Mouse (Mus musculus): ENCODE measurements around the gene Zmym1. TPM values are rescaled to one million over a fixed set of nuclear protein-coding genes. Genes with fewer than 3 reads are reported as not detected.
"Not testable (repeated sequence)": the region's sequence is repeated elsewhere in the genome, so short reads cannot be mapped to it uniquely, and the experiment has no call there.

Gene Zmym1
- polyA plus RNA-seq, 1 experiment from 2014 or later, result 6.5 TPM

GRCm38 (mm10) chr4:127015294-127015993, 45.5 kb downstream of the Zmym1 start:
- not testable (repeated sequence) for H3K36me3 ChIP-seq (ENCODE audit: control insufficient read depth, insufficient read depth); H3K27me3 ChIP-seq (replicated peaks; ENCODE audit: control insufficient read depth, insufficient read depth, low read length); H3K4me1 ChIP-seq (replicated peaks; ENCODE audit: control insufficient read depth, insufficient read depth, low read length); H3K9ac ChIP-seq (ENCODE audit: low read depth, low read length); H3K9me3 ChIP-seq (ENCODE audit: control insufficient read depth)
- Histone ChIP-seq H3K4me3 (ENCODE audit: low read depth, low read length) (0 out of 2 replicates have a peak overlapping the region, but pooled peaks have one; percentile 25), H3K4me2 (replicated peaks; ENCODE audit: low read depth) (peak overlapping the region; percentile 33), H3K27ac (ENCODE audit: low read depth, low read length) (peak overlapping the region; percentile 62; the same call in 1 of the 2 replicates)
- WGBS, result 11% methylated on average over 14 of the region's 26 CpGs
- peak; percentile 93 for ATAC-seq
- TF ChIP-seq CTCF (IDR thresholded peaks at IDR 0.05; ENCODE audit: low read depth), result peak; percentile 93

DNA sequence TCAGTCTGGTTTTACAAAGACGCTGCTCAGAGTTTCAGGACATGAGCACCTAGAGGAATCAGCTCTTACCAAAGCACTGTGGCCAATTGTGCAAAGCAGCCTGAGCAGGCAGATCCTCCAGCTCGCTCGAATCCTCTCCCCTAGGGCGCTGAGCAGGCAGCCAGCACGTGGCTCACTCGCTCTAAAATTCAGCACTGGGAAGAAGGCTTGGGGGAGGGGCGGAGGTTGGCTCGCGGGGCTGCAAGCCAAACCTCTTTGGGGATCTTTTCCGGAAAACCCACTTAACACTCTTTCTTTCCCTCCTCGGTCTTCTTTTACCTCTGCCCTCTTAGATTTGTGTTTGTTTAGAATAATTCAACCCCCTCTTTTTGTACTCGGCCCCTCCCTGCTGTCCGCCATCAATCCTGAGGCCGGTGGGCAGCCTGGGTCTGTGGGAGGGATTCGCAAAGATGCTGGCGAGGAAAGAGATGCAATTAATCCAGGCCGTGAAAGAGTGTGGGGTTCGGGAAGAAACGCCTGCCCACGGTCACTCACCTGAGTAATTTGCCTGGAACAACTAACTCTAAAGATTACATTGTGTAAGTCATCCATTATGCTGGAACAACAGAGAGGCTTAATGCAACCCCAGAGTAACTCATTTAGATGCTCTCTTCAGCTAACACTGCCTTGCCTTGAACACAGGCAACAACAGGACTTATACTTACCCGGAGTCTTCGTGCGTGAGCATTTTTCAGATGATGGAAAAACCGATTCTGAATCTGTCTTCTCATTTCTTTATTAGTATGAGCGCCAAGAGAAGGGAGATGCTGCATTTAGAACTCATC, 55.6 kb downstream of the Zmym1 start:
- no peaks in the 10 kb centered on the region for H3K36me3 ChIP-seq (ENCODE audit: control insufficient read depth, insufficient read depth)
- peak overlapping the region; percentile 51 for H3K4me2 ChIP-seq (replicated peaks; ENCODE audit: low read depth)
- no peak overlapping the region for H3K9ac ChIP-seq (ENCODE audit: low read depth, low read length)
- no peaks in the 10 kb centered on the region for H3K9me3 ChIP-seq (ENCODE audit: control insufficient read depth)
- H3K27me3 ChIP-seq (replicated peaks; ENCODE audit: control insufficient read depth, insufficient read depth, low read length), result no peaks in the 10 kb centered on the region
- WGBS, result 19% methylated on average over 25 of the region's 25 CpGs
- H3K4me1 ChIP-seq (replicated peaks; ENCODE audit: control insufficient read depth, insufficient read depth, low read length), result no peaks in the 10 kb centered on the region
- no peak overlapping the region for H3K27ac ChIP-seq (ENCODE audit: low read depth, low read length)
- no peak for ATAC-seq
- no peak for TF ChIP-seq CTCF (IDR thresholded peaks at IDR 0.05; ENCODE audit: low read depth)
- peak overlapping the region; percentile 20 for H3K4me3 ChIP-seq (ENCODE audit: low read depth, low read length)

DNA sequence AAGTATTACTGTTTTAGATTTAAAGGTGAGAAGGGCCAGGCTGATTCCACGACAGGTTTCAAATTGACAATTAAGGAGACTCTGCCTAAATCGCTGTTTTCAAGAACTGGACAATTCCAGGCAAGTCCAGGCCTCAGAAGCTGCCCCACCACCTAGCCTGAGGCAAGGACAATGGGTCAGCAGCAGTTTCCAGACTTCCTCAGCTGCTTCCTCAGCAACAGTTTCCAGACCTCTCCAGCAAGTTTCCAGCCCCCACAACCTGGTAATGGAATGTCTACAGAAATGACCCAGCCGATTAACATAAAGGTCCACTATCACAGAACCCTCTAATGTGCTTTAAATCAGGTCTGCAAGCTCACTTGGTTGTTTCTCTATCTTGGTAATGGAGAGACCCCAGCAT, 56.6 kb downstream of the Zmym1 start:
- Histone ChIP-seq H3K9ac (ENCODE audit: low read depth, low read length) (no peak overlapping the region), H3K4me3 (ENCODE audit: low read depth, low read length) (no peak overlapping the region), H3K9me3 (ENCODE audit: control insufficient read depth) (no peaks in the 10 kb centered on the region), H3K36me3 (ENCODE audit: control insufficient read depth, insufficient read depth) (no peaks in the 10 kb centered on the region), H3K4me1 (replicated peaks; ENCODE audit: control insufficient read depth, insufficient read depth, low read length) (no peaks in the 10 kb centered on the region), H3K27me3 (replicated peaks; ENCODE audit: control insufficient read depth, insufficient read depth, low read length) (no peaks in the 10 kb centered on the region), H3K27ac (ENCODE audit: low read depth, low read length) (no peak overlapping the region), H3K4me2 (replicated peaks; ENCODE audit: low read depth) (no peak overlapping the region)
- ATAC-seq, result no peak
- no peak for TF ChIP-seq CTCF (IDR thresholded peaks at IDR 0.05; ENCODE audit: low read depth)
- 84% methylated on average over 3 of the region's 3 CpGs for WGBS

- Histone ChIP-seq H3K9me3 (ENCODE audit: control insufficient read depth) (no peaks in the 10 kb centered on the region), H3K4me1 (replicated peaks; ENCODE audit: control insufficient read depth, insufficient read depth, low read length) (no peaks in the 10 kb centered on the region), H3K4me2 (replicated peaks; ENCODE audit: low read depth) (no peak overlapping the region), H3K27me3 (replicated peaks; ENCODE audit: control insufficient read depth, insufficient read depth, low read length) (no peaks in the 10 kb centered on the region), H3K9ac (ENCODE audit: low read depth, low read length) (no peak overlapping the region), H3K27ac (ENCODE audit: low read depth, low read length) (no peak overlapping the region), H3K4me3 (ENCODE audit: low read depth, low read length) (no peak overlapping the region), H3K36me3 (ENCODE audit: control insufficient read depth, insufficient read depth) (no peaks in the 10 kb centered on the region)
- WGBS, result 49% methylated on average over 8 of the region's 8 CpGs
- no peak for TF ChIP-seq CTCF (IDR thresholded peaks at IDR 0.05; ENCODE audit: low read depth)
- no peak for ATAC-seq
Measured at GRCm38 (mm10) chr4:127000601-127001105, 60.3 kb downstream of the Zmym1 start.

- H3K9me3 ChIP-seq (ENCODE audit: control insufficient read depth); H3K4me3 ChIP-seq (ENCODE audit: low read depth, low read length); H3K9ac ChIP-seq (ENCODE audit: low read depth, low read length); ATAC-seq; H3K36me3 ChIP-seq (ENCODE audit: control insufficient read depth, insufficient read depth); H3K27me3 ChIP-seq (replicated peaks; ENCODE audit: control insufficient read depth, insufficient read depth, low read length); H3K4me1 ChIP-seq (replicated peaks; ENCODE audit: control insufficient read depth, insufficient read depth, low read length); H3K4me2 ChIP-seq (replicated peaks; ENCODE audit: low read depth); H3K27ac ChIP-seq (ENCODE audit: low read depth, low read length): not testable (repeated sequence)
- 96% methylated on average over 16 of the region's 16 CpGs for WGBS
Measured at GRCm38 (mm10) chr4:126999372-126999771, 61.6 kb downstream of the Zmym1 start.

Other genes with a start within 250 kb of the Zmym1 start
- gene Zmym4, start 93.0 kb downstream of the Zmym1 start, polyA plus RNA-seq (2015; fragmentation: Nextera tagmentation; extraction: Ambion mirVana), result 6.0 and 7.1 TPM in 2 replicates
- gene Sfpq, start 39.8 kb downstream of the Zmym1 start, polyA plus RNA-seq (2015; fragmentation: Nextera tagmentation; extraction: Ambion mirVana), result 56.3 and 59.0 TPM in 2 replicates
- 5.0 and 7.0 TPM in 2 replicates for gene Zmym6, start 16.2 kb upstream of the Zmym1 start, polyA plus RNA-seq (2015; fragmentation: Nextera tagmentation; extraction: Ambion mirVana)
- gene Tmem35b, start 62.5 kb upstream of the Zmym1 start, polyA plus RNA-seq (2015; fragmentation: Nextera tagmentation; extraction: Ambion mirVana), result 19.5 and 20.9 TPM in 2 replicates
- 0.46 and 0.59 TPM in 2 replicates for gene Dlgap3, start 108.1 kb upstream of the Zmym1 start, polyA plus RNA-seq (2015; fragmentation: Nextera tagmentation; extraction: Ambion mirVana)
- gene Smim12, start 182.6 kb upstream of the Zmym1 start, polyA plus RNA-seq (2015; fragmentation: Nextera tagmentation; extraction: Ambion mirVana), result 42.4 and 44.9 TPM in 2 replicates

All from intestine, postnatal 0 days (tissue).